Mouse (Mus musculus): ENCODE results near the gene Lyz2.

DNA sequence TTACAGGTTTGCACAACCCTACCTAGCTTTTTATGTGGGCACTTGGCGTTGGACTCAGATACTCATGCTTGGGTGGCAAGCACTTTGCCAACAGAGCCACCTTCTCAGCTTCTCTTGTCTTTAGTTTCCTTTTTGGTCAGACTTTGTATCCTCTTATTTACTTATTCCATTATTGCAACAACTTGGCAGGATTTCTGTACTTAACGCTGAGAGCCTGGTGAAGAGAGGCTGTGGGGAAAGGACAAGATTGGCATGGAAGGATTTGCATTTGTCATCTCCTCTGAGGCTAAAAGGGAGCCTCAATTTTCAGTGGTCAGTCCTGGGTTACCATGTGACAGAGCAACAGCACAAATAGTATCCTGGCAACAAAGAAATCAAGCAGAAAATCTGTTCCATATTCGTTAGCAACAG is 38.5 kb upstream of the Lyz2 start:
- TF ChIP-seq CTCF (IDR thresholded peaks at IDR 0.05) (no peak), EP300 (IDR thresholded peaks at IDR 0.05; ENCODE audit: insufficient read depth, low read depth, low read length) (no peak)
